Mouse (Mus musculus): ENCODE measurements at regions not wholly inside any gene's neighbourhood (a gene's known extent, or its start where the extent isn't known, plus 50 kb on each side); places are given as distances from the start of the nearest gene placed in this dataset.

DNA sequence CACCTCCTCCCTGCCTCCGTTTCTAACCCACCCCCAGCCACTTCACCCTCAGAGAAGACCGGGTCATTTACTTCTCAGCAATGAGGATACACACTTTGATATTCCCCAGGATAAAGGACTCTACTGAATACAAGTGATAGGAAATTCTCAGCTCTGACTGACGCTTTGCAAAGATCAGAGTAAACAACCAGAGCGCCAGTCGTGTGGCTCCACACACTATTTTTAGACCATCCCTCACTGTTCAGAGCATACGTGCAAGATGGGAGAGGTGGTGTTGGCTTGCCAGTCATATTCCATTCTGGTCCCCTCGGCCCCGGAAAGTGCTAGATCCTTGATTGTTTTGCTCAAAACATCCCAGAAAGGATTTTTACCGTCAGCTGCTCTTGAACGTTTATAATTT, 266.8 kb upstream of the Zfp637 start:
- DNase-seq: no peak

DNA sequence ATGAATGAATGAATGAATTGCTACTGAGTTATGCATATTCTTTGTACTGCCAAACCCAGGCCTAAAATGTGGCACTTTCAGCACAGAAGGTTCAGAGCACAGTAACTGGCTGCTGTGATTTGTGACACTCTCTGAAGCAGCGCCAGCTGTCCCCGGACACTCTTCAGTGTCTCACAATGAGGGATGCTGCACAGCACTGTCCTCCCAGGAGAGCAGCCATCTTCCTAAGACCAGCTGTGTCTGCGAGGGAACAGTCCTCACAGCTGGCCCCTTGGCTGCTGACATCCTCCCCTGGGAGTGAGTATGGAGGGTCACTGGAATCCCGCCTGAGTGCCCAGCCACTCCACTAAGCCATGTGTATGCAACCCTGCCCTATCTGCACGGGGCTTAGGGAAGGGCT, 265.9 kb upstream of the Zfp637 start:
- no peak for DNase-seq

DNA sequence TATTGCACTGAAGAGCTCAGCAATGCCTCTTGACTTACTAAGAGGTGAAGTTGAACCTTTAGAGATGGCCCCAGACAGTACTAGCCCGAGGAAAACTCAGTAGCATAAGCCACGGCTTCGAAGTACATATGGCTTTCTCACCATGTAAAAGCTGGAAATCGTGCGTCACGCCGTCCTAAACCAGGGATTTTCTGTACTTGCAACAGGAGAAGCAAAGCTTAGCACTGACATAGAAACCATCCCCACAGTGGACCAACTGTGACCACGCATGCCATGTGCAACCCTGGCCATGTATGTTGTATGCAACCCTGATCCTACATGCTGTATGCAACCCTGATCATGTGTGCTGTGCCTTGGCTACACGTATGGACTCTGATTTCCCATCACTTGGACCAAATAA, 265.0 kb upstream of the Zfp637 start:
- no peak for DNase-seq

DNA sequence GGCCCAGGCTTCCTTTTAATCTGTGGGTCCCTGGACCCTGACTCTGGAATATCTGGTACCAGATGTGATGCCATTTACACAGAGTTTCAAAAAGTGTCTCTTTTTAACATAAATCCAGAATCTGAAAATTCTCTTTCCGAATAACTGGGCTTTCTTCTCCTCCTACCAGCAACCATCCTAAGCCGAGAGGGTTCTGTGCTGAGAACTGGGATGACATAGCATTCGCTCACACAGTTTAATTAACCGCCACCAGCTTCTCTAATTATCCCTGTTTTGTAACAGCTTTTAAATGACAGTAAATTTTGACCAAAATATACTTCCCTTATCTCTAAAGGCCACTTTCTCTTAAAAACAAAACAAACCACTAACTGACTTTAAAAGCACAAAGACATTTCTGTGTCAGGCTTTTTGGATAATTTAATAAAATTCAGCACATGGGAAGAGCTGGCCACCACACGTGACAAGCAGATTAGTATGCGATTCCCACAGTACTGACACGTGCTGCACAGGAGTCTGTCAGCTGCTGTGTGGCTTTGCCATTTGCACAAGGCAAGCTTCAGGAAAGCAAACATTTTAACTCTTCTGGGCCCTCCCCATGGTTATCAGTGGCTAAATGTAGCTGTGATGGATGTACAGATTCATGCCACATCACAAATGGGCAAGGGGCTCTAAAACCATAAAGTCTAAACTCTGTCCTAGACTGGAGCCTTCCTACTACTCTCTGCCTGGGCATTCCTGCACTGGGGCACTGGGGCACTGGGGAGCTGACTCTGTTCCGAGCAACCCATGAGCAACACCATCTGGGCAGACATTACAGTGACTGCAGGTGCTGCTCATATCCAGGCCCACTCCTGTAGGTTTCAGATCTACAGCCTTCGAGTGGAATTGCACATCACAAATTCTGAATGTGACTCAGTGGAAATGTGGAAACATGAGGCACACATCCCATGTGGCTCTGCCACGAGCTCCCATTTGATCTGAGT, 263.1 kb upstream of the Zfp637 start:
- no peak for DNase-seq

DNA sequence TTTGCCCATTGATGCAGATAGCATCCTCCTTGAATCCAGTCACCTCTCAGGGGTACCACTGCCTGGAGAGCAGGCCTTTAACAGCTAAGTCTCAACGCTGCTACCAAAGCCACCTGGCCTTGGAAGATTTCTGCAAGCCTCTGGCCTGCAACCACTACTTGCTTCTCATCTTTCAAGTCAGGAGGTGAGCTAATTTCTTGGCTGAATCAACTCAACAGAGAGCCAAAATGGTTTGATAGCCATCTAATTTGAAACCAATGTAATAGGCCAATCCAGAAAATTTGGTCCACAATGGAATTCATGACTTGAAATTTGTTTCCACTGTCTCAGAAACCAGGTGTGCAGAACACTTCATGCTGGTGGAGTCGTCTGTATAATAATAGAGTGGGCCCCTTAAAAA, 260.0 kb upstream of the Zfp637 start:
- DNase-seq: no peak

DNA sequence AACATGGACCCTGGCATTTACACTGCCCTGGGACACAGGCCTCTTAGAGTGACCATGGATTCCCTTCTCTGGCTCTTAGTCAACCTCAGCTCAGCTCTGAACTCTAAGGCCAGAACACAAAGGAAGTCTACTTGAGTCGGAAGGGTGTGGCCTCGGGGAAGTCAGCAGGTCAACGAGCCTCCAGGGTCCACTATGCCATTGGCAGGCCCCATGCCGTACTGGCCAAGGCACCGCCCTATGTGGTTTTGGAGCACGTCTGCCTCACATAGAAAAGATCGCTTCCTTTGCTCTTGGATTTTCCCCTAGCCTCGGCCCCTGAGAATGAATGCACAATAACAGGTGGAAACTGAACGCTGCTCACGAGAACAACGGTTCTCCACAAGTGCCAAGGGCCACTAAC, 257.9 kb upstream of the Zfp637 start:
- DNase-seq: no peak

DNA sequence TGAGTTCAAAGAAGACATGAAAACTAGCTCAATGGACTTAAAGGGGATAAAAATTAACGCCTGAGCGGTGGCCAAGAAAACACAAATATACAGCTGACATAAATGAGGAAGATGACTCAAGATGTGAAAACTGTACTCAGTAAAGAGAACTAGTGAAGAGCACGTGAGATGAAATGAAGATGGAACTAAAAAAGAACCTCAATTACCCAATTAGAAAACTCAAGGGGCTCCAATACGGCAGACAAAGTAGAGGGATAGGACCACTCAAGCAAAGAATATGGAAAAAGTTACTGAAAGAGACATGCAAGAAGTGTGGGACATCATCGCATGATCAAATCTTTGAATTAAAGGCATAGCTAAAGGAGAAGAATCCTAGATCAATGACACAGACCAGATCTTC, 256.4 kb upstream of the Zfp637 start:
- DNase-seq: no peak

DNA sequence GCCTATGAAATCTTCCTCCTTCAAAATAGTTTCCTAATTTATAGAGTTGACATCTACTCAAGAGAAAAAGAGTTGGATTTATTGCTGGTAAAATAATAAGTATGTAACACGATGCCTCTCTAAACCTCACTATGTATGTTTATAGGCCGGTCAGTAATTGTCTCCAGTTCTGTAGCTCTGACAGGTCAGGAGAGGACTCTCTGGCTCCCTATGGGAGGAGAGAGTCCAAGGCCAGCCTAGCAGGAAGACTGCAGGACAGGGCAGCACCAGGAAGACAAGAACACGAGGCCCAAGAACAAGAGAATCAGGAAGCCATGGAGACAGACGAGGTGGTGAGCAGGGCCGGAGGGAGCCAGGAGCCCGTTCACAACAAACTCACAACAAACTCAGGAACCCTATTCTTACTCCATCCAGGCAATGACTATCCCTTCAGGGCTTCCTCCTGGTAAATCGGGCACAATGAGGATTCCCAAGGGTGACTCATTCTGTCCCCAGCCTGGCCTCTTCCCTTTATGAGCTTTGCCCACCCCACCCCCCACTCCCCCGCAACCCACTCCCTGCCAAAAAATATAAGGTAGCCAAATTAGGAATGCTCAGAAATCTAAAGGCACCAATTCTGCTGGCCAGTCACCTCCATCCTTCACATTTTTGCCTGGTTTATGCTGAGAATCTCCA, 244.7 kb upstream of the Zfp637 start:
- no peak for DNase-seq

DNA sequence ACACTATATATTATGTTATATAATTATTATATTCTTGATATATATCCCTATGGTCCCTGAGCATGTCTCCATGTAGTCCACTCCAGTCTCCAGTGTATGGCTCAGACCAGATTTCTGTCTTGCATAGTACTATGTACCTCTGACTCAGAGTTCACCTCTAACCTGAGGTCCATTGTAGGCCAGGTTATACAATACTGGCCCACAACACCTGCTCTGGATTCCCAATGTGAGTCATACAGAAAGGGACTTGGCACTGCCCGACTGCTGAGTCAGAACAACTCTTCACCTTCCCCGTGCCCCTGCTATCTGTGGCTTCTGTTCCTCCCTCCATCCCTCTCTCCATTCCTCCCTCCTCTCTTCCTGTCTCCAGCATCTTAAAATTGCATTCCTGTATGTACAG, 236.1 kb upstream of the Zfp637 start:
- DNase-seq: no peak

DNA sequence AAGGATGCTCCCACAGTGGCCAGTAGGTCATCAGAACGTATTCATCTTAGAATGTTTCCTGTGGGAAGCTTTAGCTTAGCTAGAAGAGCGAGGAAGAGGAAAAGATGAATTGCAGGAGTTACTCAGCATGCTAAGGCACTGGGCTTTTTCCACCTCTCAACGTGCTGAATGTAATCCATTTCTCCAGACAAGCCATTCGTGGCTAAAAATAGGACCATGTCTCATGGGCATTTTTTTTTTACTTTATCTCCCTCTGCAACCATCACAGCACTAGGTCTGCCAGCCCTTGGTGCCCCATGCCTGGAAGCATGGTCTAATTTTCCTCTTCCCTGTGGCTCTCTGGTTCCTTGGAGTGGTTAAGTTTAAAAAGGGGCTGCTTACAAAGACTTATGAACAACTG, 235.3 kb upstream of the Zfp637 start:
- no peak for DNase-seq

DNA sequence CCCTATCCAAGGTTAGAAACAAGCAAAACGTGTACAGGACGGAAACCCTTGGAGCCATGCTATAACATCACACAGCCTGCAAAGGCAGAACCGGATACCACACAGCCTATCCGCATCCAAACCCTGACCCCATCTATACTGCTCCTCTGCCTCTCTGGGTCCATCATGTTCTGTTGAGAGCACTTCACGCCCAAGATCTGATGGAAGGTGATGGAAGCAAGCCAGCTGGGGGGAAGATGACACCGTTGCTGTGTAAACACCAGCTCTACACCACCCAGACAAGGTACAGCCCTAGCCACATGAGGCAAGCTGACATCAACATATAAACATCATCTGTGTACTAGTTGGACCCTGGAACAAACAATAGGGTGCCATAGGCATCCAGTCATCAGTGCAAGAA, 234.8 kb upstream of the Zfp637 start:
- no peak for DNase-seq

DNA sequence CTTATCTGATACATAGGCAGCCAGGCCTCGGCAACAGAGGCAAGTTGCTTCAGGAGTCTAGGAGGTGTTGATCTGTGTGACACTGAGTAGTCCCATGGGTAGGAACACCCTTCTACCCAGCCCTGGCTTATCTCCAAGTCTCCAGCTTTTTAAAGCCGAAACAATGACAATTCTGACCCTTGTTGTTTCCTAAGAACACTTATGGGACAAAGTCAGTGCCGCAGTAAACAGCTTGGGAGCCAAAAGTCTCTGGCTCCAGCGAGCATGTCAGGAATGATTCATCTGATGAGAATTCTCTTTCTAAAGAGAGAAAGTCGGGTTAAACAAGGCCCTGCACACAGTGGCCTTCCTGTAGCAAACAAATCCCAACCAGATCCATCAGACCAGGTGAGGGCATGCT, 234.0 kb upstream of the Zfp637 start:
- no peak for DNase-seq

DNA sequence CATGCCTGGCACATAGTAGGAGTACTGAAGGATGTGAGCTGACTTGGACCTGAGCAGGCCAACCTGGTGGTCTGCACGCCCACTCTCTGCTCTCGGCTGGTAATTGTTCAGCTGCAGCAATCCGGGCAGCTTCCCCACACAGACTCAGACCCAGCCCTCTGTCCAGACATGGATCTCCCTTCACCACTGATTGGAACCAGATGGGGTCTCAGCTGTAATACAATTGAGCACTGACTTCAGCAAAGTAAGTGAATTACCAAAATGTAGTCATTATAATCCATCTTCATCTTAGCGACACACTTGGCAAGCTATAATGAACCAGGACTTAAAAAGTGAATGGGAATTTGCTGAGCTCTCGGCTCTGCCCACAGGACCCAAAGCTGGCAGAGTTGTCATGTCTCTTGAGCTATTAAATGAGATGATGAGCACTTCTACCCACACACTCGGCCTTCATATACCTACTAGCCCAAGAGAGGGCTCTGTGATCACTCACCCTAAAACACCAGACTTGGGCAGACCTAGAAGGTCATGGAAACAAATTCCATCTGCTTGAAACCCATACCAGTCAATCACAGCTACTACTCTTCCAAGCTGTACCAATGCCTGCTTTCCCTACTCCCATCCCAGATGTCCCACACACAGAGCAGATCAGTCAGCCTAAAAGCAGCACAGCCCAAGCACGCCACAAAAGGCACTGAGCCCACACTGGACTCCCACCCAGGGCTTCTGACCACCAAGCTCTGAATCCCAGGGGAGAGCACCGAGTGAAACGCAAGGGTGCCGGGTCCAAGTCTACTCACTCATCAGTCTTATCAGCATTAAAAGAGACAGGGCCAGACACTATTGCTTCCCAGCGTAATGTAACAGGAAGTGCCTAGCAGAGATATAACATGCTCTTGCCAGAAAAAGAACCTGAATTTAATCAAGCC, 231.2 kb upstream of the Zfp637 start:
- DNase-seq: no peak

DNA sequence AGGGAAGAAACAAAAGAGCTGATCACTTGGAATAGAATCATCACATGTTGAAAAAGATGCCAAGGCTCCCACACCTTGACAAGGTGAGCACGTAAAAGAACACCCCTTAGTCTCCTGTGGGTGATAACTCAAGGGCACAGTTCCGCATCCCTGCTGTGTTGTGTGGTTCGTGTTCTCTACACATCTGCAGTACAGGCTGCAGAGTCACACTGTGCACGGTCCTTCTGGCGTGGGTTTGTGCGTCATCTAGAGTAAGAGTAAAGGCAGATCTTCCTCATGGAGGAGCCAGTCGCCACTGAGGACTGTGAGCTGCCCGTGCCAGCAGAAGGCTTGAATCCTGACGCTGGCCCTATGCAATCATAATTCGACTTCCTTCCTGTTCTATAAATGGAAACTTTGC, 229.7 kb upstream of the Zfp637 start:
- DNase-seq: no peak

DNA sequence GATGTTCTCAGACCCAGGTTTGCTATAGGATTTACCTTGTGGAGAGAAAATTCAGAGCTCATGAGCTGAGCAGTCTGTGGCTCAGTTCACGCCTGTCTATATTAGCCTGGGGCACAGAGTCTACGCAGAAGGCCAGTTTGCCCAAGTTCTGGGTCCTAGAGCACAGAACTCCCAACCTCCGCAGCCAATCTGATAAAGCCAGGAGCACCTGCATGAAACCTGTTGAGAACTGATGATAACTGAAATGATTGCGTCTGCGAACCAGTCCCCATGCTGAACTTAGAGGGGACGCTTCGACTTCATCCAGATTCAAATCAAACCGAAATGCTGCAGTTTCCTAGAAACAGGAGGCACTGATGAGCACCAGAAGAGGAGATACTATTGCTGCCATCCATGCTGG, 229.0 kb upstream of the Zfp637 start:
- DNase-seq: no peak

DNA sequence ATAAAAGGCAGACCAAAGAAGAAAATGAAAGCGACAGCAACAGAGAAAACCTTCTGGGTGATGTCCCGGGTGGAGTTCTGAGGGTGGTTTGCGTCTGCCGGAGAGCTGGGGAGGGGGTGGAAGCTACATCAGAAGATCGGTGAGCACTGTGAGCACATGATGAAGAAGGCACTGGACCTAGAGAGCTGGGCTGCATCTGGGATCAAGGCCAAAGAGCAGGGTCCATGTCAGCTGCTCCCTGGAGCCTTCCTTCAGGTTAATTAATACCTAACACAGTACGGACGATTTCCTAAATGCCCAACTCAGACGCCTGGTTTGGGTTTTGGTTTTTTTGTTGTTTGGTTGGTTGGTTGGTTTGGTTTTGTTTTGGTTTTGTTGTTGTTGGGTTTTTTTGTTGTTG, 228.6 kb upstream of the Zfp637 start:
- no peak for DNase-seq

DNA sequence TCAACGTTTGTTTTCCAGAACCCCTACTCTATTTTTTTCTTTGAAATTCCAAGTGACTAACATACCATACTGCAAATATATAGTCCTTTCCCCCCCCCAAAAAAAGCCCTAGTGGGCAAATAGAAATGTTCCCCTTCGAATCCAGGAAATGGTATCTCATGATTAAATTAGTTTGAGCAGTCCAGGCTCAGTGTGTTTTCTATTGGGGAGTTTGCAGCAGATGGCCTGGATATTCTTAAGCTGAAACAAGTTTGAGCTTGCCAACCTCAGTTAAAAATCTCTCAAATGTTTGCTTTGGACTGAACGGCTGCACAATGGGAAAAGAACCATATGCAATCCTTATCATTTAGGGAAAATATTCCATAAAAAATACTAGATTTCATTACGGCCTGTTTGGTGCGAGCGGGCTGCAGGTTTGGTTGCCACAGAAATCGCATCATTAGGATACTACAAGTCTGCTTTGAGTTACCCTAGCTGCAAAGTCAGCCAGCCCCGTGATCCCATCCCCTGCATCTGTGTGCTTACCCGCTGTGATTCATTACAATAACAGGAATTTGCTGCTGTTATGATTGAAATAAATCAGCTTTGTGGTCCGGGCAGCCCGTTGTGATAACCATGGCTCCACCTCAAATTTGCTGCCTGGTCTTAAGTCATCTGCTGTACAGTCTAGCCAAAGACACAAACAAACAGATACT, 227.2 kb upstream of the Zfp637 start:
- DNase-seq: no peak

DNA sequence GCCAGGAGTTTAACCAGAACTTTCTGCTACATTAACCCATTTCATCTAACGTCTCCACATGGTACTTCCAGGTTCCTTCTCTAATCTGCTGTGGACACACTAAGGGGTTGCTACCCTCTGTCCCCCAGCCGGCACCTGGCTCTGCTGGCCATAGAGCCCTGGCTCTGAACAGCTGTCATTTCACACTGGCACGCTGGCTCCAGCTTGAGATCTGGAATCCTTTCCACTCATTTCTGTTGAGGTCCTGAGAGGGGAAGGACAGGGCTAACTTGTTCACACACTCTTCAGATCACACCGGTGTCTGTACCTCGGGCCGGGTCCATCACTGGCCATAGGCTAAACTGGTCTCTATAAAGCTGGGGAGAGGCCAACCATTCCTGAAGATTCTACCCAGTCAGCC, 226.6 kb upstream of the Zfp637 start:
- DNase-seq: no peak

DNA sequence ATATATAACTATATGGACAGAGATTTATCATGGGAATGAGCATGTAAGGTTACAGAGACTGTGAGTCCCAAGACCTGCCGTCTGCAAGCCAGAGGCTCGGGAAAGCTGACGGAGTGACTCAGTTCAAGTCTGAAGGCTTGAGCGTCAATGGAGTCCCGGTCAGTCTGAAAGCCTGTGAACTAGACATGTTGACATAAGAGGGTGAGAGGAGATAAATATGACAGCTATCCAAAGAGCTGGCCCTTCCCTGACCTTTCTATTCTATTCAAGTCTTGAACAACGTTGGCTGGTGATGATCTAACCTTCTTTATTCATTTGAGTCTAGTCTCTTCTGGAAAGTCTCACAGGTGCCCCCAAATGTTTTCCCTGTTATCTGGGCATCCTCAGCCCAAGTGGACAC, 223.8 kb upstream of the Zfp637 start:
- DNase-seq: no peak

DNA sequence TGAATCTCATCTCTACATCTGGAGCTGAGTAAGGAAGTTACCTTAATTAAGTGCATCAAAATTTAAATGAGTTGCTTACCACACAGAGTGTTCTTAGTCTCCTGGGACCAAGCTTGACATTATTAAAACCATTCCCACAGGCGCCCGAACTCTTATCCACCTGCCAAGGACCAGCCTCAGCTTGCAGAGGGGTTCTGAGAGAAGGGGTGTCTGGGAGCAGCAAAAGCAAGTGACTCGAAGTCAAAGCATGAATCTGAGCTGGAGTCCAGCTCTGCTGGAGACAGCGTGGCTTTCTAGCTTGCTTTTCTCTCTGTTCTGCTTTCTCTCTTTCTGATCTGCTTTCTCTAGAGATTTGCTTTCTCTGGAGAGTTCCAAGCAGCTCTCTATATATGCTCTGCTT, 223.0 kb upstream of the Zfp637 start:
- no peak for DNase-seq

DNA sequence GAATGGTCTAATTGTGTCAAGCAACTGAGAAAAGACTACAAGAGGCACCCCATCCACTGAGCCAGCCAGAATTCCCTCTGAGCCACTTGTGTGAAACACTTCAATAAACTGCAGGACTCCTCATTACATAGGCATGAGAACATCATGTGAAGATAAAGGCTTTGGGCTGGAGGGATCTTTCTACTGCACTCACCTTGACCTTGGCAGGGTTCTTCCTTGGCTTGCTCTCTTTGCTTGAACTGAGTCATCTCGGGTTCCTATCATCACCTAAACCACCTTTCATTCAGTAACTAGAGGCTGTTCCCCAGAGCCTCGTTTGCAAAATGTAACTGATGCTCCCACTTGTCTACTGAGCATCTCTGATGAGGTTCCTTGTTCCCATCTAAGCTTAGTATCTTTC, 221.4 kb upstream of the Zfp637 start:
- DNase-seq: no peak

DNA sequence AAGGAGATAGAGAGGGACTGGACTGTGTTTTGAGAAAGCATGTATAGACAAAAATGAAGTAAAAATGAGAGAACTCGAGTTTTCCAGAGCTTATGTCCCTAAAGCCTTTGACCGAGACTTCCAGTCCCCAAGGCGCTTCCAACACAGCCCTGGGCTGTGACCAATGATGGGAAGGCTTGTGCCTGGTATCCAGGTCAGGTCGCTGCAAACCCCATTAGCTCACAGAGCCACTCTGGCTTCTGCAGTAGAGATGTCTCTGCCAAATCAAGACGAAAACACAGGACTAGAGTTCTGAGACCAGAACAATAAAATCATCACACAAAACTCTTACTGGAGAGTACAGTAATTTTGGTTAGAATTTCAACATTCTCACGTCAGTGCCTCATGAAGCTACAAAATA, 218.5 kb upstream of the Zfp637 start:
- DNase-seq: no peak

DNA sequence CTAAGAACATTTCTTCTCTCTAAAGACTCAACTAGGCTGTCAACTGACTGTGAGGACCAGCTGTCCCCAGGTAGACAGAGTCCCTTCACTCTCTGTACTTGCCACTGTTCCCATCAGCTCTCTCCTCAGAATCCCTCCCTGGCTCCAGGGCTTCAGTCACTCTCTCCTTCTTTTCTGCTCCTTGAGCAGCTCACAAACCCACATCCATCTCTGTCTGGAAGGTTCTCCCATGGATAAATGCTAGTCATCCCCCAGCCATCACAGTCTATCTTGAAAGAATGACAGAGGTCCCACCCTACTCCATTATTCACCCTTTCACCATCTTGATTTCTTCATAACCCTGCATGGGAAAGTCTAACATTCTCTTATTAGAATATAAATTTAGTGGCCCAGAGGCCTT, 218.0 kb upstream of the Zfp637 start:
- DNase-seq: no peak
